Mouse (Mus musculus) small intestine, adult 2 months (tissue): ENCODE measurements at regions not wholly inside any gene's neighbourhood (a gene's known extent, or its start where the extent isn't known, plus 50 kb on each side); places are given as distances from the start of the nearest gene placed in this dataset.
"Not testable (repeated sequence)": the region's sequence is repeated elsewhere in the genome, so short reads cannot be mapped to it uniquely, and the experiment has no call there.

Source experiments
- H3K27ac ChIP-seq: fragments of 200-500 bp; 2 replicates; pipeline ENCODE4 v1.5.1; 2012; ENCODE audit warnings: low read depth, low read length, control low read depth, inconsistent platforms; ENCODE audit not compliant: insufficient read depth
- H3K27me3 ChIP-seq: fragments of 200-500 bp; 2 replicates; pipeline ENCODE4 v1.6.1; 2012; ENCODE audit warnings: mild to moderate bottlenecking, moderate library complexity, low read length, inconsistent platforms; ENCODE audit not compliant: control insufficient read depth, insufficient read depth
- H3K36me3 ChIP-seq: fragments of 200-500 bp; 2 replicates; pipeline ENCODE4 v1.6.1; 2012; ENCODE audit warnings: mild to moderate bottlenecking, low read length, control low read depth, inconsistent platforms; ENCODE audit not compliant: control insufficient read depth, insufficient read depth
- H3K4me1 ChIP-seq: fragments of 200-500 bp; 2 replicates; pipeline ENCODE4 v1.6.1; 2012; ENCODE audit warnings: low read length, inconsistent platforms, mixed read lengths; ENCODE audit not compliant: control insufficient read depth, insufficient read depth, insufficient read length
- H3K4me3 ChIP-seq: fragments of 200-500 bp; 2 replicates; pipeline ENCODE4 v1.5.1; 2012; ENCODE audit warnings: low read depth, mild to moderate bottlenecking, control low read depth, inconsistent platforms, low read length, moderate library complexity
- CTCF ChIP-seq: fragments of 200-500 bp; IDR thresholded peaks from 2 replicates; pipeline ENCODE4 v1.5.1; 2012; ENCODE audit warnings: low read depth, mild to moderate bottlenecking, control low read depth, inconsistent platforms, low read length, moderate library complexity, mixed read lengths; ENCODE audit not compliant: insufficient replicate concordance, insufficient read length; ENCODE audit errors: extremely low read depth
- POLR2A ChIP-seq: fragments of 200-500 bp; IDR thresholded peaks from 2 replicates; pipeline ENCODE4 v1.6.1; 2012; ENCODE audit warnings: low read depth, mild to moderate bottlenecking, control low read depth, inconsistent platforms, low read length, moderate library complexity
- WGBS: fragments of 180-500 bp; shearing (Covaris S2); methylation state at CpG from one replicate; pipeline ENCODE4 v1.1.7; 2018; 5-methylcytosine and 5-hydroxymethylcytosine counted together

GRCm38 (mm10) chr5:16937840-16938239 lies 146.2 kb downstream of the Gm28710 start:
- no peak overlapping the region for H3K4me3 ChIP-seq
- TF ChIP-seq POLR2A (no peak), CTCF (no peak)
- no peaks in the 10 kb centered on the region for H3K36me3 ChIP-seq
- no peak overlapping the region for H3K27ac ChIP-seq
- H3K27me3 ChIP-seq, result no peaks in the 10 kb centered on the region
- H3K4me1 ChIP-seq, result no peaks in the 10 kb centered on the region
- 23% methylated on average over 1 of the region's 1 CpGs for WGBS

GRCm38 (mm10) chr5:16947430-16947829 lies 155.8 kb downstream of the Gm28710 start:
- no peaks in the 10 kb centered on the region for H3K4me1 ChIP-seq
- 23% methylated on average over 1 of the region's 1 CpGs for WGBS
- H3K27me3 ChIP-seq, result no peaks in the 10 kb centered on the region
- H3K4me3 ChIP-seq, result no peak overlapping the region
- H3K27ac ChIP-seq, result no peak overlapping the region
- TF ChIP-seq CTCF, result no peak
- no peak for TF ChIP-seq POLR2A
- H3K36me3 ChIP-seq, result no peaks in the 10 kb centered on the region

- H3K4me3 ChIP-seq, result no peak overlapping the region
These were observed 176.1 kb downstream of the Gm28710 start for GRCm38 (mm10) chr5:16967735-16968134.

GRCm38 (mm10) chr5:16968817-16969216 lies 177.2 kb downstream of the Gm28710 start:
- H3K27me3 ChIP-seq, H3K36me3 ChIP-seq, H3K27ac ChIP-seq, H3K4me1 ChIP-seq, H3K4me3 ChIP-seq: not testable (repeated sequence)
- 78% methylated on average over 1 of the region's 1 CpGs for WGBS

More at GRCm38 (mm10) chr5:16967735-16968134, 176.1 kb downstream of the Gm28710 start:
- WGBS, result 85% methylated on average over 4 of the region's 4 CpGs
- no peak overlapping the region for H3K27ac ChIP-seq
- H3K27me3 ChIP-seq, result no peaks in the 10 kb centered on the region
- TF ChIP-seq CTCF (no peak), POLR2A (no peak)
- no peaks in the 10 kb centered on the region for H3K4me1 ChIP-seq
- H3K36me3 ChIP-seq, result no peaks in the 10 kb centered on the region

GRCm38 (mm10) chr5:16973206-16973896 lies 181.7 kb downstream of the Gm28710 start:
- H3K4me3 ChIP-seq, result no peak overlapping the region
- 11% methylated on average over 1 of the region's 1 CpGs for WGBS
- no peaks in the 10 kb centered on the region for H3K36me3 ChIP-seq
- H3K27ac ChIP-seq, result 0 out of 2 replicates have a peak overlapping the region, but pooled peaks have one; percentile 35
- TF ChIP-seq CTCF (no peak), POLR2A (no peak)
- H3K4me1 ChIP-seq, result peaks cover 5% of the 10 kb centered on the region; the same call in 1 of the 2 replicates
- no peaks in the 10 kb centered on the region for H3K27me3 ChIP-seq

GRCm38 (mm10) chr5:16976006-16976405 lies 184.4 kb downstream of the Gm28710 start:
- TF ChIP-seq CTCF (no peak), POLR2A (no peak)
- Histone ChIP-seq H3K27ac (no peak overlapping the region), H3K36me3 (no peaks in the 10 kb centered on the region), H3K4me1 (peaks cover 5% of the 10 kb centered on the region; the same call in 1 of the 2 replicates), H3K4me3 (no peak overlapping the region), H3K27me3 (no peaks in the 10 kb centered on the region)
- 92% methylated on average over 2 of the region's 2 CpGs for WGBS

- WGBS, result 86% methylated on average over 2 of the region's 2 CpGs
- Histone ChIP-seq H3K27ac (no peak overlapping the region), H3K4me3 (no peak overlapping the region), H3K4me1 (no peaks in the 10 kb centered on the region), H3K36me3 (no peaks in the 10 kb centered on the region), H3K27me3 (no peaks in the 10 kb centered on the region)
- TF ChIP-seq CTCF (no peak), POLR2A (no peak)
These were observed 193.3 kb downstream of the Gm28710 start for GRCm38 (mm10) chr5:16984877-16985276.

- H3K27me3 ChIP-seq, result no peaks in the 10 kb centered on the region
- 45% methylated on average over 1 of the region's 1 CpGs for WGBS
- H3K4me1 ChIP-seq, result no peaks in the 10 kb centered on the region
- no peak overlapping the region for H3K27ac ChIP-seq
- H3K4me3 ChIP-seq, result no peak overlapping the region
- no peaks in the 10 kb centered on the region for H3K36me3 ChIP-seq
- TF ChIP-seq CTCF, result no peak
- TF ChIP-seq POLR2A, result no peak
These were observed 199.9 kb downstream of the Gm28710 start for GRCm38 (mm10) chr5:16991518-16991917.
